Mouse (Mus musculus) olfactory bulb, adult 2 months (tissue): ENCODE results near the gene Chst8. TPM values are rescaled to one million over a fixed set of nuclear protein-coding genes. Genes with fewer than 3 reads are reported as not detected.

Experiments used
- H3K27ac ChIP-seq: fragments of 200-500 bp; 2 replicates; pipeline ENCODE4 v1.5.1; 2012; ENCODE audit warnings: low read depth, low read length; ENCODE audit not compliant: insufficient read depth
- H3K4me1 ChIP-seq: fragments of 200-500 bp; 2 replicates; pipeline ENCODE4 v1.6.1; 2012; ENCODE audit warnings: low read length; ENCODE audit not compliant: control insufficient read depth, insufficient read depth
- H3K4me3 ChIP-seq: fragments of 200-500 bp; 2 replicates; pipeline ENCODE4 v1.5.1; 2012; ENCODE audit warnings: mild to moderate bottlenecking, low read depth, low read length, moderate library complexity; ENCODE audit not compliant: insufficient read depth
- CTCF ChIP-seq: fragments of 200-500 bp; IDR thresholded peaks from 2 replicates; pipeline ENCODE4 v1.5.1; 2012; ENCODE audit warnings: low read depth, mild to moderate bottlenecking, low read length, moderate library complexity; ENCODE audit not compliant: insufficient read depth
- POLR2A ChIP-seq: fragments of 200-500 bp; IDR thresholded peaks from 2 replicates; pipeline ENCODE4 v1.6.1; 2012; ENCODE audit warnings: mild to moderate bottlenecking, low read depth, low read length, moderate library complexity; ENCODE audit not compliant: insufficient read depth
- WGBS: fragments of 180-500 bp; shearing (Covaris S2); methylation state at CpG from one replicate; pipeline ENCODE4 v1.1.7; 2018; 5-methylcytosine and 5-hydroxymethylcytosine counted together
- polyA plus RNA-seq: library from polyadenylated mRNA; stranded (reverse); fragments of >200 nt; gene quantifications from 2 replicates; pipeline ENCODE4 v1.2.4, GENCODE M21; 2012; ENCODE audit warnings: low replicate concordance; ENCODE audit not compliant: missing spikeins, insufficient read depth, insufficient read length

Chst8 gene
- polyA plus RNA-seq, 1 experiment, result not detected

DNA sequence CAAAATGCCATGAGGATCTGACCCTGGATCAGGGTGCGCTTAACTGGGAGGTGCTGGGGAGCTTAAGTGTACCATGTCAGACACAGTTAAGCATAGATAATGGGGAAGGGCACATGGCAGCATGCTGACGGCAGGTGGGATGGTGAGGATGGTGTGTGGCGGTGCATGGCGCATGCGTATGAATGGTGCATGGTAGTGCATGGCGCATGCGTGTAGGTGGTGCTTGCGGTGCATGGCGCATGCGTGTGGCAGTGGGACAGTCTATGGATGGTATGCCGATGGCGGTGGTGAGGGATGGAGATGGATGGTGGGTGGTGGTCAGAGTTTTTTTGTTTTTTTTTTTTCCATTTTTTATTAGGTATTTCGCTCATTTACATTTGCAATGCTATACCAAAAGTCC, 118.6 kb downstream of the Chst8 start:
- no peak overlapping the region for H3K27ac ChIP-seq
- H3K4me1 ChIP-seq, result no peaks in the 10 kb centered on the region
- no peak overlapping the region for H3K4me3 ChIP-seq
- no peak for TF ChIP-seq POLR2A
- WGBS, result 98% methylated on average over 13 of the region's 13 CpGs

DNA sequence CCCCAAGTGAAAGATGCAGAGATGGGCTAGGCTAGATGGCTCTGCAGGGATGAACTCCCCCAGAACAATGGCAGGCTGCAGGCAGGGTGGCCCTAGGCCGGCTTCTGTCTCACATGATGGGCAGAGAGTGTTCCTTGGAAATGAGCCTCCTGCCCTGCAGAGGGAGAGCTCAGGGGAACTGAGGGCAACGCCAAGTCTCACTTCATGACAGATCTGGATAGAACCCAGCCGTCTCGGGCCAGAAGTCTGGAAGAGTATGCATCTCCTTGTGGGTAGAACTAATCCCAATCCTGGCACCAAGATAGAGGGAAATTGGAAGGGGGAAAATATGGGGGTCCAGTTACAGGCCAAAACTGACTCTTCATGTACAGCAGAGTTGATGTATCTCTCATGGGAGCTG, 119.4 kb downstream of the Chst8 start:
- Histone ChIP-seq H3K4me3 (no peak overlapping the region), H3K27ac (no peak overlapping the region), H3K4me1 (no peaks in the 10 kb centered on the region)
- 87% methylated on average over 4 of the region's 4 CpGs for WGBS
- no peak for TF ChIP-seq POLR2A
- no peak for TF ChIP-seq CTCF

DNA sequence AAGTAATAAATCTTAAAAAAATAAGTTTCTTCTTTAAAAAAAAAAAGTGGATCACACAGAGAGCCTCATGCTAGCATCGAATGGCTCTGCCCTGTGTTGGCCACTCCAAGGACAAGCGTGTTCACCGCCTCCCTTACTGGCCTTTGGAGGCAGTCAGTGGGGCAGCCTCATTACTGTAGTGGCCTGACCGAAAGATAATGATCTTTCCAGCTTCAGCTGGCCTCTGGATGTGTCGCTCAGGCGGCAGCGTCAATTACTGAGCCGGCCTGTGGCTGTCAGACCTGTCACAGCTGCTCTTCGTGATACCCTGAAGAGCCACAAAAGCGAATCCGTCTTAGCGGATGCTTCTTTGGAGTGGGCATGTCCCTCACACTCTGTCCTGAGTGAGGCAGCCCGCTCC, 122.4 kb downstream of the Chst8 start:
- WGBS, result 82% methylated on average over 13 of the region's 13 CpGs
- Histone ChIP-seq H3K4me3 (no peak overlapping the region), H3K27ac (no peak overlapping the region), H3K4me1 (no peaks in the 10 kb centered on the region)
- TF ChIP-seq POLR2A (no peak), CTCF (no peak)

- no peak for TF ChIP-seq CTCF
- TF ChIP-seq POLR2A, result no peak
- Histone ChIP-seq H3K4me3 (no peak overlapping the region), H3K27ac (no peak overlapping the region), H3K4me1 (no peaks in the 10 kb centered on the region)
- 56% methylated on average over 6 of the region's 6 CpGs for WGBS
Observed at GRCm38 (mm10) chr7:34689028-34689427, 123.5 kb downstream of the Chst8 start.

DNA sequence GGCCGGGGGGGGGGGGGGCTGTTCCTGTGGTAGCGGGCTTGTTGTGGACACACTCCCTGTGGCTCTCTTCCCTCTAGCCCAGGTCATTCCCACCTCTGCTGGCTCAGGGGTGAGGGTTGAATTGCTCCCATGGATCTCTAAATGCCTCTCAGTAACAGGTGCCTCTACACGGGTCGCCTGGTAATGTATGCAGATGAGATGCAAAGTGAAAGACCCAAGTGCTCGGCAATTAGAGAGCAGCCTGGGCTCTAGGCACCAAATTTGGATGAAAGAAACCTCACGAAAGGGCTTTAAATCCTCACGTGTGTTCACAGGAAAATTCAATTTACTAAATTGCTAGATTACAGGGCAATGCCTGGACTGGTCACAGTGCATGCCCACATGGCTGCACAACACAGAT, 126.7 kb downstream of the Chst8 start:
- no peaks in the 10 kb centered on the region for H3K4me1 ChIP-seq
- 39% methylated on average over 7 of the region's 7 CpGs for WGBS
- H3K4me3 ChIP-seq, result no peak overlapping the region
- H3K27ac ChIP-seq, result no peak overlapping the region
- no peak for TF ChIP-seq CTCF
- no peak for TF ChIP-seq POLR2A

DNA sequence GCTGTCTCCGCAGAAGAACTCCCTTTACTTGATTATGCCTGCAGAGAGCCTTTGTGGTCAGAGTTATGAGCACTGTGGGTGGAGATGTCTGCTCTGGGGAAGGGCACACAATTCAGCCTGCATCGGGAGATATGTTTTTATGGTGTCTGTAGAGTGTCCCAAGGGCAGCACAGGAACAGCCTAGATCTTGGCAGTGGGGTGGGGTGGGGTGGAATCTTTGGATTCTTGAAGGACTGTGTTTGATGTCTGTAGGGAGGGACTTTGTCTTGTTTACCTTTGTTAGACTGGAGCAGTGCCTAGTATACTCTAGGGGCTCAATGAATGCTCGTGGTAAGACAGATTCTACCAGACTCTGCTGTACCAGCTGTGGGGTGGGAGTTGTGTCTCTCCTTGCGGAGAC, 127.3 kb downstream of the Chst8 start:
- Histone ChIP-seq H3K4me3 (no peak overlapping the region), H3K4me1 (no peaks in the 10 kb centered on the region), H3K27ac (no peak overlapping the region)
- TF ChIP-seq POLR2A (no peak), CTCF (no peak)
- 73% methylated on average over 4 of the region's 4 CpGs for WGBS

- no peak overlapping the region for H3K4me3 ChIP-seq
- 43% methylated on average over 15 of the region's 15 CpGs for WGBS
Observed at GRCm38 (mm10) chr7:34680771-34681421, 131.6 kb downstream of the Chst8 start.

GRCm38 (mm10) chr7:34679886-34680285, 132.6 kb downstream of the Chst8 start:
- TF ChIP-seq POLR2A (no peak), CTCF (no peak)
- Histone ChIP-seq H3K4me1 (peaks cover 10% of the 10 kb centered on the region), H3K4me3 (no peak overlapping the region), H3K27ac (no peak overlapping the region)
- WGBS, result 67% methylated on average over 2 of the region's 2 CpGs

More at GRCm38 (mm10) chr7:34680771-34681421, 131.6 kb downstream of the Chst8 start:
- peaks cover 2% of the 10 kb centered on the region; the same call in 1 of the 2 replicates for H3K4me1 ChIP-seq
- H3K27ac ChIP-seq, result no peak overlapping the region
- TF ChIP-seq POLR2A (no peak), CTCF (no peak)

- 6% methylated on average over 33 of the region's 33 CpGs for WGBS
- H3K27ac ChIP-seq, result no peak overlapping the region
- peak overlapping the region; percentile 18 for H3K4me3 ChIP-seq
- peaks cover 10% of the 10 kb centered on the region for H3K4me1 ChIP-seq
- TF ChIP-seq CTCF (peak; percentile 73; the same call in 1 of the 2 replicates), POLR2A (no peak)
Observed at GRCm38 (mm10) chr7:34675831-34676514, 136.5 kb downstream of the Chst8 start.
